Comparison of ENCODE assay signal across 18 mouse cellular contexts in the genomic region with DNA sequence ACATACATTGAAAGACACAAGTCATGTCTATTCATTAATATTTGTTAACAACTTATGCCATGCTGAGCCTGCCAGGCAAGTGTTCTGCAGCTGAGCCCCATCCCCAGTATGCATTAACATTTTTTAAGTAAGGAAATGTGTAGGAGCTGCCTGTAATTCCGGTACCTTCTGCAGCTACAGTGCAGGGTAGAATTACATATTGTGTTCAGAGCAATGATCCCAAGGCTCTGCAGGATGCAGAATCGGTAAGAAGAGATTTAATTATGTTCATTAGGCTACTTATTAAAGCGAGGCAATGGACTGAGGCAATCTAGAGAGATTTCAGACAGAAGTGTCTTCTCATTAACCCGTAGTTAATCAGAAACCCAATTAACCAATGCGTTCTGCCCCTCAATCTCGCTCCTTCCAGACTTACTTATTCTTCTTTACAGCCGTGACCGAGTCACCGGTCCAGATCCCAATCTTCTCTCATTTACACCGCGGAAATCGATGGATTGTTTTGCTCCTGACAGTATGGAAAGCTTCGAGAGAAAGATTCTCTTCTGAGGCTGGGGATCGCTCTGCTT. TPM values are rescaled to one million over a fixed set of nuclear protein-coding genes. Genes with fewer than 3 reads are reported as not detected.
A peak's percentile ranks its signal among the peaks of the same experiment; 100 is the strongest.
DNase-seq lines count a peak whose midpoint lies in the region; ATAC-seq and TF ChIP-seq lines count a peak whose summit lies in the region.
"Not testable (repeated sequence)": the region's sequence is repeated elsewhere in the genome, so short reads cannot be mapped to it uniquely, and the experiment has no call there.
"Had no signal": no experiment of that assay in that cellular context is flagged by ENCODE, and none has a peak within 500 bp of the region (broad histone marks: within the 10 kb centered on the region; RNA-seq: fewer than 3 reads in every experiment).

No protein-coding gene starts in this region.

- CTCF ChIA-PET in Patski (lab: Charles Lee): interaction anchor here (0.7 to 1.2 kb wide), 2 partner anchors 8 to 272 kb away, joined by 3 read pairs; no protein-coding TSS in a partner anchor

- not testable (repeated sequence) for H3K36me3 ChIP-seq in forebrain, embryonic 12.5 days (replicated peaks); hindbrain, embryonic 12.5 days; hindbrain, postnatal 0 days (ENCODE audit: insufficient read depth, low read length); neural tube, embryonic 15.5 days

- H3K4me2 ChIP-seq in forebrain, embryonic 12.5 days: peak overlapping the region; percentile 28
- not testable (repeated sequence) for H3K4me2 ChIP-seq in hindbrain, embryonic 12.5 days (replicated peaks)
- H3K4me2 ChIP-seq in hindbrain, postnatal 0 days (ENCODE audit: low read depth, low read length): 0 out of 2 replicates have a peak overlapping the region, but pooled peaks have one; percentile 13
- peak overlapping the region; percentile 13; the same call in 1 of the 2 replicates for H3K4me2 ChIP-seq in neural tube, embryonic 15.5 days

- H3K27me3 ChIP-seq in Patski; forebrain, embryonic 12.5 days; hindbrain, embryonic 12.5 days; hindbrain, postnatal 0 days (ENCODE audit: insufficient read depth, low read length); neural tube, embryonic 15.5 days (replicated peaks): not testable (repeated sequence)

- peak; percentile 35 for ATAC-seq in Patski
- not testable (repeated sequence) for ATAC-seq in forebrain, embryonic 12.5 days (ENCODE audit: low FRiP score); hindbrain, postnatal 0 days
- peak; percentile 61; the same call in 1 of the 2 replicates for ATAC-seq in hindbrain, embryonic 12.5 days (ENCODE audit: low FRiP score)
- ATAC-seq in neural tube, embryonic 15.5 days (ENCODE audit: low FRiP score): 0 out of 2 replicates have a peak, but pooled peaks have one; percentile 21

- peak overlapping the region; percentile 71 for H3K27ac ChIP-seq in forebrain, embryonic 12.5 days
- peak overlapping the region; percentile 48; the same call in 1 of the 2 replicates for H3K27ac ChIP-seq in hindbrain, embryonic 12.5 days
- H3K27ac ChIP-seq in hindbrain, postnatal 0 days: not testable (repeated sequence)
- 0 out of 2 replicates have a peak overlapping the region, but pooled peaks have one; percentile 33 for H3K27ac ChIP-seq in neural tube, embryonic 15.5 days (replicated peaks)

- WGBS in forebrain, embryonic 12.5 days: 49% methylated on average over 14 of the region's 14 CpGs
- 61% methylated on average over 14 of the region's 14 CpGs for WGBS in hindbrain, embryonic 12.5 days
- WGBS in hindbrain, postnatal 0 days: 39% methylated on average over 14 of the region's 14 CpGs
- 30% methylated on average over 14 of the region's 14 CpGs for WGBS in neural tube, embryonic 15.5 days

- not testable (repeated sequence) for H3K9ac ChIP-seq in forebrain, embryonic 12.5 days; hindbrain, embryonic 12.5 days; hindbrain, postnatal 0 days (replicated peaks; ENCODE audit: low read length); neural tube, embryonic 15.5 days (replicated peaks)

- in situ Hi-C loops in Patski (cut with MboI; ENCODE audit: low pct_unique_long_range_greater_than_20kb): not testable (repeated sequence)

- not testable (repeated sequence) for H3K4me3 ChIP-seq in forebrain, embryonic 12.5 days (replicated peaks); hindbrain, embryonic 12.5 days; hindbrain, postnatal 0 days (ENCODE audit: low read length); neural tube, embryonic 15.5 days (replicated peaks)

- DNase-seq in Patski (ENCODE audit: low read depth, low spot score): not testable (repeated sequence)
- DNase-seq in hindbrain, postnatal 0 days (ENCODE audit: low spot score): peak; percentile 4
- peak; percentile 79 for DNase-seq in kidney, adult 9 months
- peak; percentile 24 for DNase-seq in kidney, postnatal 14 days

- POLR2A ChIA-PET in Patski (lab: Charles Lee): not testable (repeated sequence)

- not testable (repeated sequence) for H3K4me1 ChIP-seq in forebrain, embryonic 12.5 days; hindbrain, embryonic 12.5 days; hindbrain, postnatal 0 days (ENCODE audit: insufficient read depth, low read length); neural tube, embryonic 15.5 days

- TF ChIP-seq CTCF in Patski (IDR thresholded peaks at IDR 0.05); hindbrain, postnatal 0 days (IDR thresholded peaks at IDR 0.05; ENCODE audit: low read depth): not testable (repeated sequence)

- H3K9me3 ChIP-seq in forebrain, embryonic 12.5 days; hindbrain, embryonic 12.5 days (replicated peaks); hindbrain, postnatal 0 days (ENCODE audit: low read length); neural tube, embryonic 15.5 days (replicated peaks): not testable (repeated sequence)

RNA-seq across cellular contexts. Expression of a gene that starts 27.2 kb away (rescaled TPM):
- polyA plus RNA-seq in Patski (2021): 0.15 TPM
- polyA plus RNA-seq in forebrain, embryonic 12.5 days (2016; fragmentation: Nextera tagmentation; extraction: Ambion mirVana): 24.4 and 36.8 TPM in 2 replicates
- polyA plus RNA-seq in hindbrain, embryonic 12.5 days (2016; fragmentation: Nextera tagmentation; extraction: Ambion mirVana): 0.87 and 0.93 TPM in 2 replicates
- total RNA-seq in hindbrain, postnatal 0 days (2014; rRNA removed): 0.14 and 1.4 TPM in 2 replicates
- not detected in 2 replicates for polyA plus RNA-seq in hindbrain, postnatal 0 days (2015; fragmentation: Nextera tagmentation; extraction: Ambion mirVana)
- polyA plus RNA-seq in neural tube, embryonic 15.5 days (2015; fragmentation: Nextera tagmentation; extraction: Ambion mirVana): 0.05 and 0.14 TPM in 2 replicates
- total RNA-seq: common myeloid progenitor, adult 5-6 weeks; gastrocnemius, adult 8-10 months; gastrocnemius, postnatal 36 days; heart, postnatal 36 days; MEL had no signal
- polyA plus RNA-seq: C2C12; embryonic facial prominence, embryonic 15.5 days; erythroblast, embryonic 14.5 days; heart, embryonic 13.5 days; heart, postnatal 0 days; inflammation-experienced regulatory T-cells, adult 6 months had no signal

RNA-seq across cellular contexts. Expression of a gene that starts 58.4 kb away (rescaled TPM):
- polyA plus RNA-seq in Patski (2021): 2.4 TPM
- polyA plus RNA-seq in forebrain, embryonic 12.5 days (2016; fragmentation: Nextera tagmentation; extraction: Ambion mirVana): 10.6 and 10.8 TPM in 2 replicates
- 7.8 and 10.0 TPM in 2 replicates for polyA plus RNA-seq in hindbrain, embryonic 12.5 days (2016; fragmentation: Nextera tagmentation; extraction: Ambion mirVana)
- total RNA-seq in hindbrain, postnatal 0 days (2014; rRNA removed): 57.9 and 67.3 TPM in 2 replicates
- 11.7 and 13.2 TPM in 2 replicates for polyA plus RNA-seq in hindbrain, postnatal 0 days (2015; fragmentation: Nextera tagmentation; extraction: Ambion mirVana)
- polyA plus RNA-seq in neural tube, embryonic 15.5 days (2015; fragmentation: Nextera tagmentation; extraction: Ambion mirVana): 7.5 and 8.5 TPM in 2 replicates

Comparison
In these comparisons a context has a peak if more than half of its experiments do, and no peak if none do; other contexts are left out.
1. RNA of a gene that starts 27.2 kb away (polyA plus RNA-seq): 24.4 to 36.8 TPM in forebrain, embryonic 12.5 days; 0.87 to 0.93 TPM in hindbrain, embryonic 12.5 days, 0.15 TPM in Patski (single experiment), 0.05 to 0.14 TPM in neural tube, embryonic 15.5 days and not detected in hindbrain, postnatal 0 days; every median in the first group is over 10 times any median in the second.